Mouse (Mus musculus): Measurements from ENCODE around the gene Styx.

DNA sequence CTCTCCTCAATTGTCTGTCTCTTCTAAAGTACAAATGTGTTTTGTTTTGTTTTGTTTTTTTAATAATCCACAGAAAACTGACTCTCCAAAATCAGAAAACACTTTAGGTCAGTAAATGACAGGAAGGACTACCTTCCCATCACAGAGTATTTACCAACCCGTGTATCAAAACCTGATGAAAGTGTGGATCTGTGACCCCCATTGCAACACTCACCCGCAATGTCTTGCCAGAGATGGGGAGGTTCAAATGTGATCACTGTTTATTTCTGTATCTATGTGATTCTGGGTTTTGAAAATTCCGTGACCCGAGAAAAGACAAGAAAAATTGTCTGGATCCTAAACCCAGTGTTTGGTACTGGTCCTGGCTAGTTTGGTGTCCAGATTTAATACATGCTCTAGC lies 65.4 kb downstream of the Styx start:
- TF ChIP-seq CTCF (IDR thresholded peaks at IDR 0.05; ENCODE audit: borderline replicate concordance, insufficient read depth, low read length) (no peak), POLR2A (IDR thresholded peaks at IDR 0.05; ENCODE audit: low read depth, low read length) (no peak)

Measured in embryonic fibroblast, embryonic 13.5 days (primary cell).